Mouse (Mus musculus) left cerebral cortex, adult 9 months (tissue): ENCODE measurements around the gene Prkaa1.

Experiments used
- DNase-seq, 2 experiments: peaks; one replicate each; pipeline ENCODE4 v3.0.0; 2022; ENCODE audit warnings: low spot score in 2 of 2

Prkaa1 gene

GRCm38 (mm10) chr15:5143361-5144020, at the start of gene Prkaa1:
Prkaa1 (plus strand) TSS chr15:5143861.
- DNase-seq = peak; percentile 33 to 52

DNA sequence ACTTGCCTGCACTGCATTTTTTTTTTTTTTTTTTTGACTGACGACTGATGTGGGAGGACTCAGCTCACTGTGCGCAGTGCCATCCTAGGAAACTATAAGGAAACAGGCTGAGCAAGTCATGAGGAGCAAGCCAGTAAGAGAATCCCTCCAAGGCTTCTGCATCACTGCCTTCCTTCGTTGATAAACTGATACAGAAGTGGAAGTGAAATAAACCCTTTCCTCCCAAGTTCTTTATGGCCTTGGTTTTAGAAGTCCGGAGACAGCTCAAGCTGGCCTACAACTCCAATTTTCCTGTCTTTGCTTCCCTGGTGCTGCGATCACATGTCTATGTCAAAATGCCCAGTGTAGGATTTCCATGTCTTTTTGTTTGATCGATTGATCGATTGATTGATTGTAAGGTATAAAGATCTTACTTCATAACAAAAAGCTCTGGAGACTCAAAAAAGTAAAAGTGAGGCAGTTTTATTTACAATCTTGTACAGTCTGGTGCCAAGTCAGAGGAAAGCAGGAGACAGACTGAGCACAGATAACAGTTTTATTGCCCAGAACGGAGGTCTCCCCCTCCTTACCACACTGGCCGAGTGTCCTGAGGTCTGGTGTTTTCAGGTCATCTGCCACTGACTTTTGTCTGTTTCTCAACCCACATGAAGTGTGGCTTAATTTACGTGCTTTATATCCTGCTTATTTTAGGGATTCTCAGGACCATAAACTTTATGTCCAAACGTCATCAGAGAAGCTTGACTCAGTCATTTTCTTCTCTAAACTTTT, 47.9 kb upstream of the Prkaa1 start:
- DNase-seq = no peak

GRCm38 (mm10) chr15:5097376-5097775, 46.3 kb upstream of the Prkaa1 start:
- no peak for DNase-seq

- DNase-seq = no peak
Measured at GRCm38 (mm10) chr15:5102312-5102711, 41.3 kb upstream of the Prkaa1 start.

DNA sequence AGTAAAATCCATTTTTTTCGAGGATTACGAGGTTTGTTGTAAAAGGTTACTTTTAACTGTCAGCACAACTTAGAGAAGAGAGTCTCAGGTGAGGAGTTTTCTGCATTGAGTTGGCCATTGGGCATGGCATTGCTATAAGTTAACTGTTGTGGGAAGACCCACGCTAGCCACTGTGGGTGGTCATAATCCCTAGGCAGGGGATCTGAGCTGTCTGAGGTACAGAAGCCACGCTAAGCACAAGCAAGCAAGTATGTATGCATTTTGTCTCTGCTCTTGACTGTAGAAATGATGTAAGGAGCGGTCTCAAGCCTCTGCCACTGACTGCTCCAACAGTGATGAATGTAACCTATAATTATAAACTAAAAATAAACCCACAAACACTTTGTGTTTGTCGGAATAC, 37.8 kb upstream of the Prkaa1 start:
- DNase-seq = no peak

DNA sequence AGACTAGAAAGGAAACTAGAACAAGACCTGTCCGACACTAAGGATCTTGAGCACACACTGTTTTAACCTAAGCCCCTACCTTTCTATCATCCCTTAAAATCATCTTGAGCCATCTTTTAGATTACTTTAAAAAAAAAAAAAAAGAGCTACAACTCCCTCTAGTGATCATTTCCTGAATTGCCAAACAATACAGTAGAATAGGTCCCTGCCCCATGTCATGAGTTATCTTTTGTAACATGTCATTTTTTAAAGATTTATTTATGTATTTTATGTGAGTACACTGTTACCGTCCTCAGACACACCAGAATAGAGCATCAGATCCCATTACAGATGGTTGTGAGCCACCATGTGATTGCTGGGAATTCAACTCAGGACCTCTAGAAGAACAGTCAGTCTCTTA, 37.4 kb upstream of the Prkaa1 start:
- DNase-seq = no peak

- no peak for DNase-seq
Measured at GRCm38 (mm10) chr15:5107686-5108654, 35.7 kb upstream of the Prkaa1 start, which contains the start of gene Card6. Card6 (minus strand) TSS chr15:5108539.

- no peak for DNase-seq
Measured at GRCm38 (mm10) chr15:5108655-5109040, 35.0 kb upstream of the Prkaa1 start.

GRCm38 (mm10) chr15:5112651-5113050, 31.0 kb upstream of the Prkaa1 start:
- no peak for DNase-seq

- DNase-seq = no peak
Measured at GRCm38 (mm10) chr15:5115173-5115572, 28.5 kb upstream of the Prkaa1 start.

GRCm38 (mm10) chr15:5116270-5117030, 27.2 kb upstream of the Prkaa1 start, which contains the start of gene Rpl37:
Rpl37 (plus strand) TSS chr15:5116645.
- peak; percentile 95 to 99 for DNase-seq

- no peak for DNase-seq
Measured at GRCm38 (mm10) chr15:5117031-5117601, 26.5 kb upstream of the Prkaa1 start.

DNA sequence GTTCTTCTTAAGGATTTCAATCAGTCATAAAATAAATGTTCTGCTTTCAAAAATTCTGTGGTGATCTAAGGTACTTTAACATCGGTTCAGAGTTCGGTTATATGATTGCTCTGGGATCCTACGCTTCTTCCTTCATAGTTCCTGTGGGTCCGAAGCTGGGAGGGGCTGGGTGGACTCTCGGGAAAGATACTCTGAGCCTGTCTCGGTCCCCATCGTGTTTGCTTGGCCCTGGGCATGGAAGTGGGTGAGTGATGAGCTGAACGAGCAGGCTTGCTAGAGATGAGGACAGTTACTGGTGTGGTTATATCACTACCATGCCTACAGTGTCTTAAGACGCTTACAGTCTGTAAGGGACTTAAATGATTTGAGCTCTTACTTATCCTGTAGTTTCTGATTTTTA, 25.0 kb upstream of the Prkaa1 start:
- no peak for DNase-seq

DNA sequence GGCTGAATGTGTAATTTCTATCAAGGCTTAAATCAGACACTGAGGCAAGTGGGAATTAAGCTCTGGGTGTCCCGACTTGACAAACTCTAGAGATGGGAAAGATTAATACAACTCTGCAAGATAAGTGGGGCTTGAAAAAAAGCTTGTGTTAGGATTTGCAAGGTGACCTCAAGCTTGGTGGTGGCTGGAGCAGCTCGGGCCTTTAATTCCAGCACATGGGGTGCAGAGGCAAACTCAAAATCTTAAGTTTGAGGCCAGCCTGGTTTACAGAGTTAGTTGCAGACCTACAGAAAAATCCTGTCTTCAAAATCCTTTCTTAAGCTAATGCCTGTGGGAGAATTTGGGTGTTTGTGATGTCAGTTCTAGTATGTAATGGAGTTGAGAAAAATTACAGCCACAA, 24.5 kb upstream of the Prkaa1 start:
- DNase-seq = no peak

DNA sequence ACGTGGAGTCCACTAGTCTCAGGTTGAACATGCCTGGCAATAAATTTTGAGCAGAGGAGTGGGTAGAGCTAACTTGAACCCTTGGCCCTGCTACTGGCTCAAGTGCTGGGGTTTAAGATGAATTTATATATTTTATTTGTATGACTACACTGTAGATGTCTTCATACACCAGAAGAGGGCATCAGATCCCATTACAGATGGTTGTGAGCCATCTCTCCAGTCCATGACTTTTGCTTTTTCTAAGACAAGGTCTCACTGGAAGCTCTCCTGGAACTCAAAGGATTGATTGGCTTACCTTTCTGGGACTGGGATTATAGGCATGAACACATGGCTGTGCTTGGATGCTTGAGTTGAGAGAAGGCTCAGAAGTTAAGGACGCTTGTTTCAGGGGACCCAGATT, 24.0 kb upstream of the Prkaa1 start:
- no peak for DNase-seq

GRCm38 (mm10) chr15:5121535-5122313, 21.9 kb upstream of the Prkaa1 start:
- no peak for DNase-seq

DNA sequence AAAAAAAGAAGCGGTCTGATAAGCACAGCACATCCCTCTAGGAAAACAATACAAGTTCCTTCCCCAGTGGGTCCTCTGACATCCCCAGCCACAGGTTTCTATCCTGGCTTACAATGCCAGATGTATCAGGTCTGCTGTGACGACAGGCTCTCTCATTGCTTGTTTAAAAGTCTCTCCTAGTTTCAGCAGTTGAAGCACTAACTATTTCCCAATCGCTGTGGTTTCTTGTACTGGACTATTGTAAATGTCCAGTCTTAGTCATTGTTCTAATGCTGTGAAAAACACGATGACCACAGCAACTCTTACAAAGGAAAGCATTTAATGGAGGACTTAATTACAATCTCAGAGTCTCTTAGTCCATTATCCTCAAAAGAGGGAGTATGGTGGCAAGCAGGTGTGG, 17.2 kb upstream of the Prkaa1 start:
- no peak for DNase-seq

DNA sequence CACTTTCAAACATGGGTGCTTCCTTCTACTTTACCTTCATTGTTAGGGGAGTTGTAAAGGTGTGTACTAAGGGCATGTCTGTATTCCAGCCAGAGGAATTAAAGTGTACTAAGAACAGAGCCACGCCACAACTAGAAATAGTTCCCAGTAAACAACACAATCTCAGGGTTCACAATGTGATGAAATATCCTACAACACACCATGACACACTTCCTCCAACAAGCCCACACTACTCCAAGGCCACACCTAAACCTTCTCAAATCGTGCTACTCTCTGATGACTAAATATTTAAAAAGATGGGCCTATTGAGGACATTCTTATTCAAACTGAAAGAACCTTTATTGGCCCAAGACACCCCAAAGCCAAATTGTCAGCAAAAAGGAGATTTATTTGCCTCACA, 16.2 kb upstream of the Prkaa1 start:
- no peak for DNase-seq

GRCm38 (mm10) chr15:5128176-5128940, 15.3 kb upstream of the Prkaa1 start:
- no peak for DNase-seq
